8 mouse cellular contexts compared by ENCODE assay signal in the genomic region with DNA sequence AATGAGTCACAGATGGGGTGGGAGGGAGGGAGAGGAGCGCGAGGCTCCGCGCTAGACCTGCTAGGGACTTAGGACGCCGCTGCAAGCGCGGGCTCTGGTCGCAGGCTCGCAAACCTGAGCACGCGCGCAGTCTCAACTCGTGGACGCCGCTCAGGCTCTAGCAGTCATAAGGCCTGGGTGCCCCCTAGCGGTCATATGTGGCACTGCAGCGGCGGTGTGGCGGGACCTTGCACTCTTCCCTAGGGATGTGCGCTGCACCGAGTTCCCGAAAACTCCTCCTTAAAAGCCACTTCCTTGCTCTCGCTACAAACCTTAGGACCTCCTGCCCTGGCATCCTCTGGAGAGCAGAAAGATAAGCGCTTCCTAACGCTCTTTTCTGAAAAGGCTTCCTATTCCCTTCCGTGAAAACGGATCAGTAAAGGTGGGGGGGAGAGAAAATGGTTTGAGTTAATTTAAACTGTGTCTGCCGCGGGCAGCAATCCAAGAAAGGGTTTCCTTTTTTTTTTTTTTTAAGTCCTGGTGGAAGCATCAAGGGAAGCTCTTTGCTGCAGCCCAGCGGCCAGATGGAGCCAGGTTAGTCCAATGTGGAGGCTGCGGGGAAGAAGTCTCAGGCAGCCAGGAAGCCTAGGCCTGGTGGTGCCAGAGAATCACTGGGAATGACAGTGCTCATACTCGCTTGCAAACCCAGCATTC. TPM values are rescaled to one million over a fixed set of nuclear protein-coding genes. Genes with fewer than 3 reads are reported as not detected.
DNase-seq lines count a peak whose midpoint lies in the region; ATAC-seq and TF ChIP-seq lines count a peak whose summit lies in the region.

No protein-coding gene starts in this region.

- ATAC-seq in forebrain, embryonic 13.5 days = peak; percentile 95
- peak; percentile 68 for ATAC-seq in liver, embryonic 16.5 days (ENCODE audit: low read depth)
- peak; percentile 95 for ATAC-seq in neural tube, embryonic 13.5 days (ENCODE audit: low read depth)

- peak overlapping the region; percentile 58 for H3K4me3 ChIP-seq in ES-Bruce4 (ENCODE audit: low read depth, low read length)
- H3K4me3 ChIP-seq in forebrain, embryonic 13.5 days = peak overlapping the region; percentile 41
- H3K4me3 ChIP-seq in liver, embryonic 16.5 days (ENCODE audit: low read depth, low read length) = peak overlapping the region; percentile 20
- H3K4me3 ChIP-seq in neural tube, embryonic 13.5 days = peak overlapping the region; percentile 37

- no peak for TF ChIP-seq POLR2A in ES-Bruce4 (IDR thresholded peaks at IDR 0.05; ENCODE audit: insufficient read depth, low read length)

- H3K9ac ChIP-seq in ES-Bruce4 (ENCODE audit: low read depth, poor library complexity, severe bottlenecking) = peak overlapping the region; percentile 65
- H3K9ac ChIP-seq in forebrain, embryonic 13.5 days = peak overlapping the region; percentile 67
- no peak overlapping the region for H3K9ac ChIP-seq in liver, embryonic 16.5 days (ENCODE audit: low read depth, low read length)
- H3K9ac ChIP-seq in neural tube, embryonic 13.5 days = peak overlapping the region; percentile 69

- H3K27me3 ChIP-seq in ES-Bruce4 (ENCODE audit: control insufficient read depth, insufficient read depth, low read length, poor library complexity, severe bottlenecking) = no peaks in the 10 kb centered on the region
- 0 out of 2 replicates have a peak, but pooled peaks cover 3% of the 10 kb centered on the region for H3K27me3 ChIP-seq in forebrain, embryonic 13.5 days
- peaks cover 9% of the 10 kb centered on the region for H3K27me3 ChIP-seq in liver, embryonic 16.5 days (ENCODE audit: control insufficient read depth, insufficient read depth, low read depth, low read length)
- H3K27me3 ChIP-seq in neural tube, embryonic 13.5 days = peaks cover 17% of the 10 kb centered on the region

- H3K36me3 ChIP-seq in ES-Bruce4 (ENCODE audit: control insufficient read depth, insufficient read depth, low read length, poor library complexity, severe bottlenecking) = no peaks in the 10 kb centered on the region
- H3K36me3 ChIP-seq in forebrain, embryonic 13.5 days (ENCODE audit: poor library complexity, severe bottlenecking) = no peaks in the 10 kb centered on the region
- H3K36me3 ChIP-seq in liver, embryonic 16.5 days (ENCODE audit: control insufficient read depth, insufficient read depth) = no peaks in the 10 kb centered on the region
- H3K36me3 ChIP-seq in neural tube, embryonic 13.5 days = no peaks in the 10 kb centered on the region

- DNase-seq in c-Kit-positive CD71-positive TER-119-positive erythroid progenitor cells, embryonic 14.5 days (ENCODE audit: low spot score) = peak; percentile 68
- peak; percentile 96 to 98 for DNase-seq in heart, postnatal 10 days
- peak; percentile 68 for DNase-seq in large intestine, adult 2 months (ENCODE audit: low read depth, low spot score)
- DNase-seq in telencephalon, adult 2 months (ENCODE audit: low read depth, low spot score) = peak; percentile 82

- intact Hi-C loops in heart, postnatal 10 days (cut with DNase I) = loop anchor here (1.0 to 10.0 kb wide), 5 partner anchors 213 to 1869 kb away; no protein-coding TSS in a partner anchor

- H3K27ac ChIP-seq in ES-Bruce4 (ENCODE audit: insufficient read depth, low read length) = no peak overlapping the region
- H3K27ac ChIP-seq in forebrain, embryonic 13.5 days = no peak overlapping the region
- no peak overlapping the region for H3K27ac ChIP-seq in liver, embryonic 16.5 days (ENCODE audit: low read length)
- H3K27ac ChIP-seq in neural tube, embryonic 13.5 days (replicated peaks) = peak overlapping the region; percentile 70

- TF ChIP-seq EP300 in ES-Bruce4 (IDR thresholded peaks at IDR 0.05; ENCODE audit: insufficient read depth, low read depth, low read length) = peak; percentile 11; the same call in 1 of the 2 replicates

- H3K9me3 ChIP-seq in ES-Bruce4 (replicated peaks; ENCODE audit: control insufficient read depth, insufficient read depth, low read length, poor library complexity, severe bottlenecking) = no peaks in the 10 kb centered on the region
- H3K9me3 ChIP-seq in forebrain, embryonic 13.5 days (replicated peaks) = no peaks in the 10 kb centered on the region
- H3K9me3 ChIP-seq in liver, embryonic 16.5 days (replicated peaks; ENCODE audit: control insufficient read depth, low read length) = no peaks in the 10 kb centered on the region
- no peaks in the 10 kb centered on the region for H3K9me3 ChIP-seq in neural tube, embryonic 13.5 days

- under 1% methylated on average over 33 of the region's 33 CpGs for WGBS in forebrain, embryonic 13.5 days
- WGBS in large intestine, adult 2 months = 1% methylated on average over 33 of the region's 33 CpGs
- WGBS in liver, embryonic 16.5 days (ENCODE audit: insufficient replicate concordance) = 2% methylated on average over 33 of the region's 33 CpGs
- WGBS in neural tube, embryonic 13.5 days = under 1% methylated on average over 33 of the region's 33 CpGs

- H3K4me2 ChIP-seq in forebrain, embryonic 13.5 days = peak overlapping the region; percentile 76
- peak overlapping the region; percentile 70 for H3K4me2 ChIP-seq in liver, embryonic 16.5 days (ENCODE audit: low read depth, low read length)
- H3K4me2 ChIP-seq in neural tube, embryonic 13.5 days = peak overlapping the region; percentile 64

- H3K4me1 ChIP-seq in ES-Bruce4 (ENCODE audit: control insufficient read depth, insufficient read depth, low read length) = no peaks in the 10 kb centered on the region
- peaks cover 10% of the 10 kb centered on the region for H3K4me1 ChIP-seq in forebrain, embryonic 13.5 days
- H3K4me1 ChIP-seq in liver, embryonic 16.5 days (ENCODE audit: control insufficient read depth, low read depth, low read length) = peaks cover 5% of the 10 kb centered on the region; the same call in 1 of the 2 replicates
- H3K4me1 ChIP-seq in neural tube, embryonic 13.5 days (replicated peaks) = peaks cover 8% of the 10 kb centered on the region

- TF ChIP-seq CTCF in ES-Bruce4 (IDR thresholded peaks at IDR 0.05; ENCODE audit: low read depth, low read length) = peak; percentile 90

RNA-seq across cellular contexts. Expression of a gene that starts 50.7 kb away (rescaled TPM):
- polyA plus RNA-seq in ES-Bruce4 (2011; ENCODE audit: insufficient read depth, insufficient read length, low read depth, missing spikeins) = 4.4 and 6.3 TPM in 2 replicates
- 8.4 TPM in 2 replicates for polyA plus RNA-seq in forebrain, embryonic 13.5 days (2015; fragmentation: Nextera tagmentation; extraction: Ambion mirVana)
- 1 to 10 TPM; 3.7 to 3.9 TPM for total RNA-seq in heart, postnatal 10 days (2021)
- 4.0 and 4.6 TPM in 2 replicates for polyA plus RNA-seq in large intestine, adult 2 months (2012; rRNA removed)
- 5.6 and 5.8 TPM in 2 replicates for polyA plus RNA-seq in liver, embryonic 16.5 days (2015; fragmentation: Nextera tagmentation; extraction: Ambion mirVana)
- 4.7 and 5.4 TPM in 2 replicates for polyA plus RNA-seq in neural tube, embryonic 13.5 days (2015; fragmentation: Nextera tagmentation; extraction: Ambion mirVana)
